Mouse (Mus musculus) intestine, embryonic 16.5 days (tissue): ENCODE measurements around the gene Rab30. TPM values are rescaled to one million over a fixed set of nuclear protein-coding genes. Genes with fewer than 3 reads are reported as not detected.

Source experiments
- ATAC-seq: fragments of 200-750 bp; cut with Nextera tagmentation; 2 replicates; pipeline ENCODE4 v1.8.0; 2017; ENCODE audit warnings: moderate TSS enrichment, moderate library complexity
- H3K27ac ChIP-seq: fragments of 300-500 bp; sonication (generic); 2 replicates; pipeline ENCODE4 v1.5.1; 2014; ENCODE audit warnings: mild to moderate bottlenecking, low read length
- H3K27me3 ChIP-seq: fragments of 300-500 bp; sonication (generic); replicated peaks from 2 replicates; pipeline ENCODE4 v1.6.1; 2014; ENCODE audit warnings: low read length, control low read depth, mixed read lengths; ENCODE audit not compliant: control insufficient read depth, insufficient read depth
- H3K36me3 ChIP-seq: fragments of 300-500 bp; sonication (generic); 2 replicates; pipeline ENCODE4 v1.6.1; 2014; ENCODE audit warnings: low read length, control low read depth; ENCODE audit not compliant: control insufficient read depth, insufficient read depth
- H3K4me1 ChIP-seq: fragments of 300-500 bp; sonication (generic); 2 replicates; pipeline ENCODE4 v1.6.1; 2014; ENCODE audit warnings: low read length, control low read depth, mixed read lengths; ENCODE audit not compliant: control insufficient read depth, insufficient read depth
- H3K4me2 ChIP-seq: fragments of 300-500 bp; sonication (generic); 2 replicates; pipeline ENCODE4 v1.6.1; 2014; ENCODE audit warnings: low read depth, low read length, control low read depth
- H3K4me3 ChIP-seq: fragments of 300-500 bp; sonication (generic); 2 replicates; pipeline ENCODE4 v1.5.1; 2014; ENCODE audit warnings: mild to moderate bottlenecking, low read length
- H3K9ac ChIP-seq: fragments of 300-500 bp; sonication (generic); 2 replicates; pipeline ENCODE4 v1.6.1; 2014; ENCODE audit warnings: low read depth, low read length
- H3K9me3 ChIP-seq: fragments of 300-500 bp; sonication (generic); 2 replicates; pipeline ENCODE4 v1.6.1; 2016; ENCODE audit warnings: low read length, control low read depth; ENCODE audit not compliant: control insufficient read depth
- WGBS: fragments of 180-500 bp; shearing (Covaris S2); extraction: QIAGEN DNeasy Blood & Tissue Kit; methylation state at CpG from one replicate; pipeline ENCODE4 v1.1.7; 2014; 5-methylcytosine and 5-hydroxymethylcytosine counted together
- polyA plus RNA-seq: library from polyadenylated mRNA; unstranded; fragments of >200 nt; fragmentation: Nextera tagmentation; extraction: Ambion mirVana; gene quantifications from 2 replicates; pipeline ENCODE4 v1.2.1, GENCODE M21; 2015

The Rab30 gene
- polyA plus RNA-seq, 1 experiment from 2014 or later, result 30.3 TPM

DNA sequence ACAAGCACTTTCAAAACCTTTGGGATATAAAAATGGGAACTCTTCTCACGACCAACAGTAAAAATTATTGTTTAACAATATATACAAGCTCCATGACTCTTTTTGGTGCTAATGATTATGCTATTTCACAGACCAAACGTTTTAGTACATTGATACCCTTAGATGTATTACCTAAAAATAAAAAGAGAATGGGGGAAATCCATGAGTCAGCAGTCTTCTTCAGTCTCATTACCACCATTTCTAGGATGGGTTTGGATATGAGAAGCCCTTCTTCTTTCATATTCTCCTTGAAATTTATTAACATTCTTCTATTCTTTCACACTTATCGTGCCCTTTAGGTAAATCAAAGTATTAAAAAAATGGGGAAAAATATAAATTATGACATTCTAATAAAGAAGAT lies 95.0 kb downstream of the Rab30 start:
- WGBS, result 85% methylated on average over 3 of the region's 3 CpGs
- no peak overlapping the region for H3K4me3 ChIP-seq

DNA sequence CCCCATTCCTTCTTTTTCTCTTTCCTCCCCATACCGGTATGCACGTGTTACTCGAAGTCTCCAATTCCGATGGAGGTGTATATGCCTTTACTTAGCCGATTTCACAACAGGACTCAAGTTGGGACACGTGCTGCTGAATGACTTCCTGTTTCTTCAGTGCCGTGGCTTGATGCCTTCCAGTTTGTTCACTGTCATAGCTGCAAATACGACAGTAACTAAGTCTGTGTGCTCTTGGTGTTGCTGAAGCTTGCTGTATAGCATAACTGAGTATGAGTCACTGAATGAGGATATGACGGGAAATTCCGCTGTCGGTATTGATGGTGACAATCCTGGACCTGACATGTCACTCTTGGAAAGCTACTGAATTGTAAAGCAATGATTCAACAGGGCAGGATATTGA lies 95.8 kb downstream of the Rab30 start:
- WGBS, result 85% methylated on average over 11 of the region's 11 CpGs
- no peaks in the 10 kb centered on the region for H3K27me3 ChIP-seq
- no peak for ATAC-seq
- H3K9me3 ChIP-seq, result no peaks in the 10 kb centered on the region
- no peaks in the 10 kb centered on the region for H3K4me1 ChIP-seq
- H3K4me2 ChIP-seq, result no peak overlapping the region
- H3K36me3 ChIP-seq, result no peaks in the 10 kb centered on the region
- no peak overlapping the region for H3K4me3 ChIP-seq
- H3K27ac ChIP-seq, result no peak overlapping the region
- H3K9ac ChIP-seq, result no peak overlapping the region

More for the DNA sequence above, 95.0 kb downstream of the Rab30 start:
- Histone ChIP-seq H3K4me1 (no peaks in the 10 kb centered on the region), H3K27ac (no peak overlapping the region), H3K4me2 (no peak overlapping the region), H3K9ac (no peak overlapping the region), H3K27me3 (no peaks in the 10 kb centered on the region), H3K36me3 (no peaks in the 10 kb centered on the region), H3K9me3 (no peaks in the 10 kb centered on the region)
- ATAC-seq, result no peak

DNA sequence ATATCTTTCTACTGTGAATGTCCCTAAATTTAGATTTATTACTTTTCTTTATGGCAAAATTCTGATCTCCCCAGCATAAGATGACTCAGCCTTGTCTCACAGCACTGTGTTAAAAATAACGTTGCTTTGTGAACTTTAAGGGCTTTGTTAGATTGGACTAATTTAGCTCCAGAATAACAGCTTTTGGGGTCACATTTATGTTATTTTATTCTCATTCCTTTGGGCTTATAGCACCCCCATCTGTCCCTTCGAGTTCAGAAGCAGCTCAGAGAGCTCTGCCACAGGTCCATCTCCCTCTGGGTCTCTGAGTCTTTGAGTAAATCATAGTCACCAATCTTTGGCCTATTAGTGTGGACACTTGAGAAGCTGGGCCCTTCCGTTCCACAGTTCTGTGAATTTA lies 96.5 kb downstream of the Rab30 start:
- ATAC-seq, result no peak
- Histone ChIP-seq H3K4me1 (no peaks in the 10 kb centered on the region), H3K4me3 (no peak overlapping the region), H3K9ac (no peak overlapping the region), H3K36me3 (no peaks in the 10 kb centered on the region), H3K9me3 (no peaks in the 10 kb centered on the region), H3K27me3 (no peaks in the 10 kb centered on the region), H3K4me2 (no peak overlapping the region), H3K27ac (no peak overlapping the region)
- WGBS, result 66% methylated on average over 3 of the region's 3 CpGs

DNA sequence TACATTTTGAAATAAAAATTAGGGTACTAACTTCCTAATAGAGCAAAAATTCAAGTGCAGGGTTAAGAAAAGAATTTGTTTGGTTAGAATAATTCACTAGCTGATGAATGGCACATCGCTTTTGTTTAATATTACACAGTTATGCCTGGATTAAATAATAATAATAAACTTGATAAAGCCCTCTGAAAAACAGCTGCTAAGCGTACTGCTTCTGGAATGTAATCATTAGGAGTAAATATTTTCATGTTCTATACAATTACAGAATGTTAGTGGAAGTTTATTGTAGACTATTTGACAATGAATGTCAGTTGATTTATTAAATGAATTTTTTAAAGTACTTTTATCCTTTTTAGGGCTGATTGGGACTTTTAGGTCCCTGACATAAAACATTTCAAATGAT lies 100.9 kb downstream of the Rab30 start:
- peak; percentile 50; the same call in 1 of the 2 replicates for ATAC-seq
- 56% methylated on average over 2 of the region's 2 CpGs for WGBS
- no peaks in the 10 kb centered on the region for H3K4me1 ChIP-seq

DNA sequence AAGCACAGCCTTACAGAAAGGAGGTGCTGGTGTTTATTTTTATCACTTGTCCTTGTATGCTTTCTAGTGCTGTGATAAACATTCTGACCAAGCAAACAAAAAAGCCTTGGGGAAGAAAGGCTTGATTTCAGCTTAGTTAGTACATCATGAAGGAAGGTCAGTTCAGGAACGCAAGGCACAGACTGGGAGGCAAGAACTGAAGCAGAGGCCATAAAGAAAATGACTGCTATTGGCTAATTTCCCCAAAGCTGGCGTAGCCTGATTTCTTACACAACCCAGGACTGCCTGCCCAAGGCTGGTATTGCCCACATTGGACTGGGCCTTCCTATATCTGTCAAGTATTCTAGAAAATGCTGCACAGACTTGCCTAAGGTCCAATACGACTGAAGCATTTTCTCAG lies 106.8 kb downstream of the Rab30 start:
- H3K4me3 ChIP-seq, result no peak overlapping the region
- no peaks in the 10 kb centered on the region for H3K27me3 ChIP-seq
- no peak for ATAC-seq
- H3K4me2 ChIP-seq, result no peak overlapping the region
- no peak overlapping the region for H3K9ac ChIP-seq
- 82% methylated on average over 3 of the region's 3 CpGs for WGBS
- no peak overlapping the region for H3K27ac ChIP-seq
- H3K36me3 ChIP-seq, result no peaks in the 10 kb centered on the region
- H3K9me3 ChIP-seq, result no peaks in the 10 kb centered on the region
- no peaks in the 10 kb centered on the region for H3K4me1 ChIP-seq

More for the DNA sequence above, 100.9 kb downstream of the Rab30 start:
- no peak overlapping the region for H3K27ac ChIP-seq
- H3K4me2 ChIP-seq, result no peak overlapping the region
- no peaks in the 10 kb centered on the region for H3K36me3 ChIP-seq
- H3K9ac ChIP-seq, result no peak overlapping the region
- no peaks in the 10 kb centered on the region for H3K9me3 ChIP-seq
- no peak overlapping the region for H3K4me3 ChIP-seq
- H3K27me3 ChIP-seq, result no peaks in the 10 kb centered on the region

DNA sequence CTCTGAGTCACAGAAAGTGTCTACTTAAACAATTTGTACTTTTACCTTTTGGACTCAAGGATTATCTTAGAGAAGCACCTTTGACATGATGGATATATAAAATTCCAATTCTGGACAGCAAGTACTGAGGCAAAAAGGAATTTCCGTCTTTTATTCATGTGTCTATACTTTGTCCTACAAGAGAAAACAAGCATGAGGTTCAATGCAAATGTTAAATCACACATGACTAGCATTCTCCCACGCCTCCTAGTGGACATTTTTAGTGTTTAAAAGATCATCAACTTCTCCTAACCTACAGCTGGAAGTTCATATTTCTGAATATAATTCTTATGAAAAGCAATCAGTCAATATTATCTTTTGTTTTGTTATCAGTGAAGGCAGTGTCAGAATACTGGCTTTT lies 125.1 kb downstream of the Rab30 start:
- Histone ChIP-seq H3K36me3 (0 out of 2 replicates have a peak, but pooled peaks cover 2% of the 10 kb centered on the region), H3K4me1 (no peaks in the 10 kb centered on the region), H3K4me2 (no peak overlapping the region), H3K9ac (no peak overlapping the region), H3K4me3 (no peak overlapping the region), H3K9me3 (no peaks in the 10 kb centered on the region), H3K27me3 (no peaks in the 10 kb centered on the region), H3K27ac (no peak overlapping the region)
- ATAC-seq, result no peak
- WGBS, result 31% methylated on average over 2 of the region's 2 CpGs

DNA sequence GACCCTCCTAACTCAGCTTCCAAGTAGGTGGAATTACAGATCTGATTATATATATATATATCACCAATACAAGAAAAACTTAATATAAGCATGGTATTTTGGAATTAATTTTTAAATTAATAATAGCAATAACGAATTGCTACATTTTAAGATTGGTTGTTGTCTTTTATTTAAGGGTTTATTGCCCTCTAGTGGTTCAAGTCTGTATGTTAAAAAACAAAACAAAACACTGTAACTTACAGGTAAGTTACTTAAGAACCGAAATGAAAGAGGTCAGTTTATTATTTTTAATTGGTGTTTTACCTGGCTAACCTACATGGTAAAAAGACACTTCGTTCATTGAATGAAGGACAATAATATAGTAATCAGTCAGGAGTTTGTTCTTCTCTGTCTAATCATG lies 128.8 kb downstream of the Rab30 start:
- Histone ChIP-seq H3K36me3 (0 out of 2 replicates have a peak, but pooled peaks cover 2% of the 10 kb centered on the region), H3K9me3 (no peaks in the 10 kb centered on the region), H3K27me3 (no peaks in the 10 kb centered on the region), H3K4me2 (no peak overlapping the region), H3K27ac (no peak overlapping the region), H3K4me1 (peaks cover 7% of the 10 kb centered on the region; the same call in 1 of the 2 replicates), H3K4me3 (no peak overlapping the region), H3K9ac (no peak overlapping the region)
- ATAC-seq, result no peak
- 70% methylated on average over 3 of the region's 3 CpGs for WGBS

DNA sequence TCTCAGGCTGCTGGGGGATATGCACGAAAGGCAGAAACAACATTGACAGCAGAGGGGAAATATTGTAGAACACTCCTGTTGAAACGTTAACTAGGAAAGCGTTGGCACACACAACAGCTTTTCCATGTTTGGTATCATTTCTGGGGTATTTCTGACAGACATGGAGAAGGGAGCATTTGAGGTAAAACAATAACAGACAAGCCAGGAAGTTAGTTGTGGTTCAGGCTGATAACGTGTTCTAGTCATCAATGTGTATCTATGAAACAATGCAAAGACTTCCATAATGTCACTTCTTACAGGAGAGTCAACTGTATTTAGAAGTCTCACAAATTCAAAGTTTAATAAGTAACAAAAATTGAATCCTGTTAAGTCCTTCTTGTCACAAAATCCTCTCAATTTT lies 130.2 kb downstream of the Rab30 start:
- no peak for ATAC-seq
- no peak overlapping the region for H3K4me3 ChIP-seq
- 0 out of 2 replicates have a peak, but pooled peaks cover 2% of the 10 kb centered on the region for H3K36me3 ChIP-seq
- H3K27ac ChIP-seq, result no peak overlapping the region
- no peaks in the 10 kb centered on the region for H3K27me3 ChIP-seq
- no peak overlapping the region for H3K9ac ChIP-seq
- no peak overlapping the region for H3K4me2 ChIP-seq
- peaks cover 12% of the 10 kb centered on the region for H3K4me1 ChIP-seq
- H3K9me3 ChIP-seq, result no peaks in the 10 kb centered on the region
- 88% methylated on average over 4 of the region's 4 CpGs for WGBS

DNA sequence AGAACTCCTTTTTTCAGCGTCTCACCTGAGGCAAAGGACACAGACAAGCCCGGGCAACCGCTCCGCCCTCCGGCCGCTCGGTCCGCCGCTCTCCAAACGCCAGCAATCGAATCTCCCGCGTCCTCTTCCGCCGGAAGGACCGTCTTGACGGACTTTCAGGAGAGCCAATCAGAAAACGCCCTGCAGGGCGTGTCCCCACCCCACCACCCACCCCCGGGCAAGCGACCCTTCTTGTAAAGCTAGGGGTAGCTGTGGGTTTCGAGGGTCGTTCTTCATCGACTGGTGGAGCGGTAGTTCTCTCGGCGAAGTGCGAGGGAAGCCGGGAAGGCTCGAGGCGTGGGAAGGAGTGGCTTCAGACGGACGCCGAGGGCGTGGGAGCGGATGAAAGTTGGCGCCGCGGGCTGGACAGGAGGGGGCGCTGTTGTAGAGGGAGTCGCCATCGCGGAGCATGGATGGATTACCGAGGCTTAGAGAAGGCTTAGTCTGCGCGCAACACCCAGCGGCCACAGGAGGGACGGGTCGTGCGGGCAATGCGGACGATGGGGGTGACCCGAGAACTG lies 132.8 kb downstream of the Rab30 start, which contains the start of the genes Ddias and Prcp:
TSS of gene Ddias (minus strand) at position 132 of the 560 bp plus-strand sequence.
TSS of gene Prcp (plus strand) at position 355 of the 560 bp plus-strand sequence.
- Histone ChIP-seq H3K36me3 (no peaks in the 10 kb centered on the region), H3K9ac (peak within 1 kb of the TSS; percentile 84), H3K27me3 (no peaks in the 10 kb centered on the region), H3K27ac (peak within 1 kb of the TSS; percentile 99), H3K4me2 (peak within 1 kb of the TSS; percentile 87), H3K4me1 (peaks cover 12% of the 10 kb centered on the region), H3K9me3 (no peaks in the 10 kb centered on the region), H3K4me3 (peak within 1 kb of the TSS; percentile 73)
- ATAC-seq, result peak; percentile 85
- under 1% methylated on average over 53 of the region's 53 CpGs for WGBS
